Mouse (Mus musculus): ENCODE data around the gene Reep6.

Reep6 gene

GRCm38 (mm10) chr10:80356001-80356682 lies 26.4 kb downstream of the Reep6 start, which contains the start of gene Plk5:
Gene Plk5, plus strand, starts transcription at chr10:80356459.
- DNase-seq (ENCODE audit: low spot score): no peak

GRCm38 (mm10) chr10:80356737-80357136 lies 27.0 kb downstream of the Reep6 start:
- DNase-seq (ENCODE audit: low spot score): no peak

- no peak for DNase-seq (ENCODE audit: low spot score)
Measured at GRCm38 (mm10) chr10:80357336-80357735, 27.6 kb downstream of the Reep6 start.

GRCm38 (mm10) chr10:80357994-80358639 lies 28.4 kb downstream of the Reep6 start:
- no peak for DNase-seq (ENCODE audit: low spot score)

GRCm38 (mm10) chr10:80363734-80364133 lies 34.0 kb downstream of the Reep6 start:
- DNase-seq (ENCODE audit: low spot score): no peak

DNA sequence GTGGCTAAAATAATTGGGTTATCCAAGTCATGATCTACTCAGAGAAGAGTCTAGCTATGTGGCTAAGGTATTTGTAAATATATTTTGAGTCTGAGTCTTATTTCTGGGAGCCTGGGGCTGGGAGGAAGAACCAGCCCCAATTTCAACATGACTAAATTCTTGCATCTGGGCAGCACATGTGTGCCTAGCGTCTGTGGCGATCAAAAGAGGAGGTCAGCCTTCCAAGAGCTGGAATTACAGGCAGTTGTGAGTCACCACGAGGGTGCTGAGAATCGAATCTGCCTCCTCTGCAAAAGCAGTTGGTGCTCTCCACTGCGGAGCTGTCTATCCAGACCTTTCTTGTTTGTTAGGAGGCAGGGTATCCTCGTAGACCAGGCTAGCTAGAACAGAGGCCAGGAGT lies 36.0 kb downstream of the Reep6 start:
- DNase-seq (ENCODE audit: low spot score): no peak

GRCm38 (mm10) chr10:80367954-80368353 lies 38.2 kb downstream of the Reep6 start:
- no peak for DNase-seq (ENCODE audit: low spot score)

DNA sequence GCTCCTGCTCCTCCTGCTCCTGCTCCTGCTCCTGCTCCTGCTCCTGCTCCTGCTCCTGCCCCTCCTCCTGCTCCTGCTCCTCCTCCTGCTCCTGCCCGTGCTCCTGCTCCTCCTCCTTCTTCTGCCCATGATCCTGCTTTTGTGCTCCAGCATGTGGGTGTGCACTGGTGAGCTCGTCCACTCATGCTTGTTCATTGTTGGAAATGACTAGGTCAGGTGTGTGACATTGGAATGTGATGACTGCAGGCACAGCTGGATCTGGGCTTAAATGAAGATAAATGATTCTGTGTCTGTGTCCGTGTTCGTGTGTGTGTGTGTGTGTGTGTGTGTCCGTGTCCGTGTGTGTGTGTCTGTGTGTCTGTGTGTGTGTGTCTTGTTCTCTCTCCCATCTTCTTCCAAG lies 38.6 kb downstream of the Reep6 start:
- no peak for DNase-seq (ENCODE audit: low spot score)

- DNase-seq (ENCODE audit: low spot score): no peak
Measured at GRCm38 (mm10) chr10:80369995-80370747, 40.4 kb downstream of the Reep6 start.

DNA sequence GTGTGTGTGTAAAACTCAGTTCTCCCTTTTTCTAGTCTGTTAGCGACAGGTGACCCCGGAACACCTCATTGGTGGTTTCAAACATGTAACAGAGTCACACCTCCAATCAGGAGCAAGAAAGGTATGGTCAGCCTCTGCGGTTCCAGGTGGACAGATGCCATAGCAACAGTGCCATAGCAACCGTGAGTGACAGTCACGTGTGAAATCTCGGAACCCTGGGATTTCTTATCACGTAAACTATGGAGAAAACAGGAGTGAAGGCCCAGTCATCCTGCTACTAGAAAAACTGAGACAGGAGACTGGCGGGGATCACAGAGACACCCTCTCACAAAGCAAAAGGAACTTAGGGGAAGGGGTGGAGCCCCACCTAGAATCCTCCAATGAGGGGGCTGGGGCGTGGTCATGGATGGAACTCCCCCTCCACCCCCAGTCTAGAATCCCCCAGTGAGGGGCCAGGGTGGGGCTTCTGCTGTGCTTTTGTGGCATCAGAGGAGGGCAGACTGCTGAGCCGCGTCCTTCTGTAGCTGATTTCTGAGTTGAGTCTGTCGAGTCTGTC lies 41.7 kb downstream of the Reep6 start:
- DNase-seq (ENCODE audit: low spot score): peak; percentile 80

GRCm38 (mm10) chr10:80371983-80372382 lies 42.2 kb downstream of the Reep6 start:
- no peak for DNase-seq (ENCODE audit: low spot score)

GRCm38 (mm10) chr10:80372706-80373105 lies 43.0 kb downstream of the Reep6 start:
- no peak for DNase-seq (ENCODE audit: low spot score)

GRCm38 (mm10) chr10:80374063-80374462 lies 44.3 kb downstream of the Reep6 start:
- peak; percentile 85 for DNase-seq (ENCODE audit: low spot score)

DNA sequence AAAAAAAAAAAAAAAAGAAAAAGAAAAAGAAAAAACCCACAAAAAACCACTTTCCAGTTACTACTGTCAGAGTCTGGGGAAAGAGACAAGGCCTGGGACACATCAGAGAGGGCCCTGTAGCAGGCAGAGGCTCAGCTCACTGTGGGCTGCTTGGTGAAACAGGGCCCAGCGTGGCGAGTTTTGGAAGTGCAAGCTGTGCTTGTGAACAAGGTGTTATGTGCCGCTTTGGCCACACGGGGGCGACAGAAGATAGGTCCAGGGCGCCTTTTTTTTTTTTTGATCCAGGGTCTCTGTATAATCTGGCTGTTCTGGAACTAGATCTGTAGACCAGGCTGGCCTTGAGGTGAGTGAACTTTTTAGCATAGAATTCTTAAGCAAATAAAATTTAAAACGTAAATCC lies 46.4 kb downstream of the Reep6 start:
- DNase-seq (ENCODE audit: low spot score): peak; percentile 92

DNA sequence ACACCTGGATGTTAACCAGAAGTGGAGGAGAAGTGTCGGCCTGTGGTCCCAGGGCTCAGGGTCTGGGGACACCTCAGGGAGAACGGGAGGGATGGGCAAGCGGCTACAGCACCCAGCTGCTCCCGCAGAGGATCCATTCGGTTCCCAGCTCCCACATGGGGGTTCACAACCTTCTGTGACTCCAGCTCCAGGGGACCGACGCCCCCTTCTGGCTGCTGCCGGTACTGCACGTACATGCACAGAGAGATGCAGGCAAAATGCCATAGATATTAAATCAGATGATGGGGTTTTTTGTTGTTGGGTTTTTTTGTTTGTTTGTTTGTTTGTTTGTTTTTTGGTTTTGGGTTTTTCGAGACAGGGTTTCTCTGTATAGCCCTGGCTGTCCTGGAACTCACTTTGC lies 48.0 kb downstream of the Reep6 start:
- no peak for DNase-seq (ENCODE audit: low spot score)

DNA sequence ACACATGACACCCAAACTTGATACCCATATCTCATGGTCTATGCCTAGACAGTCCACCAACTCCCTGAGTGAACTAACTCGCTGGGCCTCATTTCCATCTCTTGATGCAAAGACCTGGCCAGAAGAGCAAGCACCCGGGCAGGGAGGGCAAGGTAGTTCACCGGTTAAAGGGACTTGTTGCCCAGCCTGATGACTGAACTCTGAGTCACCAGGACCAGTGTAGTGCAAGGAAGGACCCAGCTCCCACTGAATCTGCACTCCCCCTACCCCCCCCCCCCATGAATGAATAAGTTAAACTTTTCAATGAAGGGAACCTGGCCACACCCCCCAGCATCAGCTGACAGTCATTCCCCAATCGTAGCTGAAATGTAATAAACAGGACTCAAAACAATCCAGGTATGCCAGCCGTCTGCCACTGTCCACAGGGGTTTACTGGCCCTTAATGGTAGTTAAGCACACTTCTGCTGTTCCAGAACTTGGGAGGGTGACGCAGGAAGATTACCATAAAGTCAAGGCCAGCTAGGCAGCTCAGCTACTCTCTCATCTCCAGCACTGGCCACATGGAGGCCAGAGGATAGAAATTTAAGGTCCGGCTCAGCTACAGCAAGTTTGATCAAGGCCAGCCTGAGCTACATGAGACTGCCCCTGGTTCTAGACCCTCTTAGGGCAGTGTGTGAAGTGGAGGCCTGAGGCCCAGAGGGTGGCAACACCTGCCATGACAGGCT lies 53.0 kb downstream of the Reep6 start:
- DNase-seq (ENCODE audit: low spot score): no peak

DNA sequence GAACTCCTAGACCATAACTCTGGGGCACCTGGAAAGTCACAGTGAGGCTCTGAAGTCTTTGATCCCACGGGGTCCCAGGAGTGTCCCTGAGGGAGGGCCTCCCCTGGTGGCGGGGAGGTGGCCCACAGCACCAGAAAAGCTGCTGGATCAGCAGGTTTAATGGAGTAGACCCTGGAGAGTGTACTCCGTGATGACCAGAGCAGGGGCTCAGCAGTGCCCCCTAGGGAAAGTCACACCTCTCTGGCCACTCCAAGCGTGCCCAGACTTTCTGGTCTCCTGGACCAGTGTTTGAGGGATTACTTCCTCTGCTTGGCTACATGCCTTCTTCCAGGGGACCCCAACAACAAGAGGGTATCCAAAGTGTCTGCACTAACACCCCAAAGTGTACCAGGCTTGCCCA lies 53.7 kb downstream of the Reep6 start:
- DNase-seq (ENCODE audit: low spot score): no peak

DNA sequence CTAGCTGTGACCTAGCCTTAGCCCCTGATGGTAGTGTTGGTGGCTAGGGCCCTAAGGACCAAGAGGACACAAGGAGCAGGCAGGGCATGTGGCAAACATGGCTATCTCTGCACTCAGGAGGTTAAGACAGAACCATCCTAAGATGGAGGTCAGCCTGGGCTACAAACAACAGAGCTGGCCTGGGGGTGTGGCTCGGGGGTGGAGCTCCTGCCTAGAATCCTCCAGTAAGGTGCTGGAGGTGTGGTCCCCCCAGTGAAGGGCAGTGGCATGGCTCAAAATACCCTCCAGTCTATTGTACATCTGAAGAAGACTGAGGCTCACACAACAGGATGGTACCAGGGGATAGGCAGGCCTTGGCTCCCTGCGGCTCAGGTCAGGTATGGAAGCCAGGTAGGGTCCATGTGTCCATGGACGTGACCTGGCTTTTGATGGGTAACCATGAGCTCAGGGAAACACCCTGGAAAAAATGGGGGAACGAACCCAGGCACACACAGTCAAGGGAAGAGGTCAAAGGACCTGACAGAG lies 54.4 kb downstream of the Reep6 start:
- no peak for DNase-seq (ENCODE audit: low spot score)

GRCm38 (mm10) chr10:80384709-80385108 lies 55.0 kb downstream of the Reep6 start:
- DNase-seq (ENCODE audit: low spot score): no peak

- no peak for DNase-seq (ENCODE audit: low spot score)
Measured at GRCm38 (mm10) chr10:80385310-80385709, 55.6 kb downstream of the Reep6 start.
